Mouse (Mus musculus) spleen, adult 12 weeks (tissue): ENCODE data around the gene Dync1i1.

ENCODE experiments used
- DNase-seq: peaks from one replicate; pipeline ENCODE4 v3.0.0; 2022; ENCODE audit warnings: low spot score

Gene Dync1i1

DNA sequence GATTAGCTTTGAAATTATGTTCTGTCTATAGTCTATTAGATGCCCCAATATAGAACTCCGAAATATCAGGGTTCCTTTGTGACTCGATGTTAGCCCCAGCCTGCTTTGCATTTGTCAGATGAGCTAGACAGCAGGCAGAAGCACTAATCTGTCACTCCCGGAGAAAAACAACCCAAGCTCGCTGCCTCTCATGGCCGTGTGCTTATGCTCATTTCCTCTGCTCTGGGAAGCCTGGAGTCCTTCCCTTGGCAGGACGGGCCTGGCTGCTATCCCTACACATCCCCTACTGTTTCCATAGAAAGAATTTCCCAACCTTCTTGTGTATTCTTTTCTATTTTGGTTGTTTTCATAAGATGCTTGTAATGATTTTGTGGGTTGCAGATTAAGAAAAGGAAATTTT, 130.1 kb downstream of the Dync1i1 start:
- DNase-seq = no peak

DNA sequence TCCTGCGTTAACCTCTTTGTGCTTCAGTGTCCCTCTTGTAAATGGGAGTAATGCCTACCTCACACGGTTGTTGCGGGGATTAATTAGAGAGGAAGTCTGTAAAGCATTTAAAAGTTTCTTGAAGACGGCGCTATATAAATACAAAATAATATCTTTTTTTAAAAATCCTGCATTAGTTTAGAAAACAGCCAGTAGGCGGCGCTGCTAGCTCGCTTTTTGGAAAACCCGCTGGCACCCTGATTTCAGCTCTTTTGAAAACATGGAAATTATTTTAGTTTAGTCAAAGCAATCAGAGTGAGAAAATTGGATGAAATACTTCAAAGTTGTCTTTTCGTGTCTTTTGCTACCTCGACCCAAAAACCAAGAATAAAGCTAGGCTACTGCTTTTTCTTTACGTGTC, 132.9 kb downstream of the Dync1i1 start:
- DNase-seq = no peak

DNA sequence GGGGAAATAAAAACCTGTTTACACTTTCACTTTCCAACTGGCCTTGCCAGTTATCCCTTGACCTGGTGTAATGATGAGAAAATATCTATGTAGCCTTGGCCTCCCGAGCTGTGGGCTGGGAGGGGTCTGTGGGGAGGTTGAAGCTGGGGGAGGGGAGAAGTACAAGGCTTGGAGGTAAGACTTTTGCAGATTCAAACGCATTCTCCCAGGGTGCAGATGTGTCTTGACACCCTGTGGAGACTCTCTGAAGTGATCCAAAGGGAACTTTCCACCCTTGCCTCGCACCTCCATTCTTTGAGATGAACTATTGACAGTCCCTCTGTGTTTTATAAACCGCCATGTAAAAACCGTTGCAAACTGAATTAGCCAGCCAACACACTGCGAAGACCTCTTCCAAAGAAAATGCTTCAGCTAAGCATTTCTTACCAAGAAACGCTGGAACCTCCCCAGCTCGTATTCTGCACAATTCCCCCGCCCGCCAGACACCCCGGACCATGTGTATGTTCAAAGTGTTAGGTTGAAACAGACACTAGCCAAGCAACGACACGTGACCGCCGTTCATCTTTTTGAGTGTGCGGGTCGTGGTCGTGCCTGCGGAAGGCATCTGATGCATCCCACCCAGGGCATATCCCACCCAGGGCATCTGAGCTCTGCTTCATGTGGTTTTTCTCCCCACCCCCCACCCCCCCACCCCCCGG, 133.6 kb downstream of the Dync1i1 start:
- DNase-seq = no peak

DNA sequence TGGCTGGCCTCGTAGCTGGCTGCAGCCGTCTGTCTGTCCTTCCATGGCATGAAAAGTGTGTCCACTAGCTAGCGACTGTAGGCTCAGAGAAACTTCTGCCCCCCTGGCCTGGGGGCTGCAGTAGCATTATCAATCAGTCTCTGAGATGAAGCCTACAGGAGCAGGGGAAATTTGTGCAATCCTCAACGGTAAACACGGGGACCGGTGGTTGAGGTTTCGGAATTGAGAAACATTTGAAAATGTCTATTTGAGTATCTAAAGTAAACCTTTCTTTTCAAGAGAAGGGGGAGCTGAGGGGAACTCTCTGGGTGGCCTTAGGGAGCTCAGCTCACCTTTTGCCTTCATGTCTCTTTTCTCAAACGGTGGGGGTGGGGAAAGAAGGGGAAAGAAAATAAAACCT, 134.2 kb downstream of the Dync1i1 start:
- DNase-seq = no peak

DNA sequence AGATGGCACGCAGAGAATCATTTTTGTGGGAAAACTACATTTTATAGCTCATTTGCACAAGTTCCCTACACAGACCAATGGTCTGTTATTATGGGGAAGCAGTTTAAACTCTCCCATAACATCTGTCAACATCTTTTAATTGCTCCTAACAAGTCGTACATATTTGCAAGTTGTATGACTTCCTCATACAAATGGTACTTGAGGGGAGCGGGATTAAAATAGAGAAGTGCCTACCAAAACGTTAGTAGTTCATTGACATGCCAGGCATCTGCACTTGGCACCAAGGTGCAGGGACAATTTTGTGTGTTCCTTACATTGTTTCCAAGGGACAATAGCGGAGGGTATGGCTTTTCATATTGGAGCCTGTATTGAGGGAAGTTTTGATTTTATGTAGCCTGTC, 140.7 kb downstream of the Dync1i1 start:
- no peak for DNase-seq

DNA sequence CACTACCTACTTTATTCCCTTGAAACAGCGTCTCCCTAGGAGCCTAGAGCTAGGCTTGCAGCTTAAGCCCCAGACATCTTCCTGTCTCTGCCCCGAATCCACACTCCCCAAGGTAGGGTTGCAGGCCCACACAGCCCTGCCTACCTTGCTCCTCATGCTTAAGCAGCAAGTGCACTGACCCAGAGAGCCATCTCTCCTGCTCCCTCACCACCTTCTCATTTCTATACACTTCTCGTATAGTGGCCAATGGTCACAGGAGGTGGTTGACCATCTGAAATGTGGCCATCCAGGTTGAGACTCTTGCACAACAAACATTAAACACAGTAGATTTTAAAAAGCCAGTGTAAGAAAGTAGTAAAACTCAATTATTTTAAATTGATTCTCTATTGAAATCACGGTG, 141.8 kb downstream of the Dync1i1 start:
- no peak for DNase-seq

DNA sequence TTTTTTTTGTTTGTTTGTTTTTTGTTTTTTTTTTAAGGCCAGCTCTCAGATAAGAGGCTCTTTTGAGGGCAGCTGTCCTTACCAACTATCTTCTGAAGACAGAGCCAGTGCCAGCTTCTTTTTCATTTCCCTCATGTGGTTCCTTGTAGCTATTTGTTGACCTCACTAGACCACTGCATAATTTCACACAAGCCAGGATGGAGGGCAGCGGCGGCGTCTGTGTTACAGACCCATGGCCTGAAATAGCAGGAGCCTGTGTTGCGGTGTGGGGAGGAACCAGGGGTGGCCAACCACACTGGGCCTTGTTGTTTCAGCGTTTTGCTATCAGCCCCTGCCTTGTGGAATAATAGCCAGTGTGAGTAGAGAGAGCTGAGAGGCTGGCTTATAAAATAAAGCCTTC, 145.6 kb downstream of the Dync1i1 start:
- no peak for DNase-seq

DNA sequence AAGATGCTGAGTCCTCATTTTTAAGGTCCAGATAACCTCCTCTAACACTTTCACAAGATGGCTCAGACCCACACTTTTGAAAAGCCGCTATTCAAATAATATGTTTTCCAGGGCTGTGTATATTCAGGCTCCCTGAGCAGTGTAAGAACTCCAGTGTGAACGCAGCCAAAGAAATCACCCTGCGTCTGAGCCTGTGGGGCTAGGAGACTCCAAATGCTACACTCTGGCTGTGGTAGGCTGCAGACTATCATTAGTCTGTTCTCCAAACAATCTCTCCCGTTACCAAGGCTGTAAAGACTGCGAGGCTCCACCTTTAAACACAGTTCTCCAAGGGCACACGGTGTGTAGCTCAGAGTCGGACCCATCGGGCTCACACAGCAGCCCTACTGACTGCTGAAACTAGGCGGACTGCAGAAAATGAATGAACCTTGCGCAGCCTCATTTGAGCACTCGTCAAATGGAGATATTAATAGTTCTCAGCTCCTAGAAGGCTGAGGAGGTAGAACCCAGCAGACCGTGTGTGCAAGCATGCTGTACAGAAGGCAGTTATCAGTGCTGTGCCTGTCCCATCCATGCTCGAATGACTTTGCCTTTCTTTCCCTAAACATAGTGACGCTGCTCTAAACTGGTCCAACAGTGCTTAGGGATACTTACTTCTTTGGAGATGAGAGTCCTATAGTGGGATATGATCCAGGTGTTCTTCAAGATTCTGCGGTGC, 146.3 kb downstream of the Dync1i1 start:
- DNase-seq = no peak

DNA sequence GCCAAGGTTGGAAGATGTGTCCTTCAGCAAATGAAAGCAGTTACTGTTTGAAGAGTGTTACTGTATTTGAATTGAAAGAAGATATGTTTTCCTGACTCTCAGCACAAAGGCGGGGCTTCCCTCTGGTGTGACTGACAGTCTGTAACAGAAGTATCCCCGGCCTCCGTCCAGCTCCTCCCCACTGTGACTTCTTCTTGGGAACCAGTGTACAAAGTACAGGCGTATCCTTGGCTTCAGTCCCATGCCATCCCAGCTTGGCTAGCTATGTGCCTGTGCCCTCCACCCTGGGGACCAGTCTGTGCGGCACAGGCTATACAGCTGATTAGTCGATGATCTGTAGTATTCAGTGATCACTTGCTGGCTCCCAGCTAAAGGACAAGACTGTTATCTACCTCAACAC, 163.9 kb downstream of the Dync1i1 start:
- no peak for DNase-seq

DNA sequence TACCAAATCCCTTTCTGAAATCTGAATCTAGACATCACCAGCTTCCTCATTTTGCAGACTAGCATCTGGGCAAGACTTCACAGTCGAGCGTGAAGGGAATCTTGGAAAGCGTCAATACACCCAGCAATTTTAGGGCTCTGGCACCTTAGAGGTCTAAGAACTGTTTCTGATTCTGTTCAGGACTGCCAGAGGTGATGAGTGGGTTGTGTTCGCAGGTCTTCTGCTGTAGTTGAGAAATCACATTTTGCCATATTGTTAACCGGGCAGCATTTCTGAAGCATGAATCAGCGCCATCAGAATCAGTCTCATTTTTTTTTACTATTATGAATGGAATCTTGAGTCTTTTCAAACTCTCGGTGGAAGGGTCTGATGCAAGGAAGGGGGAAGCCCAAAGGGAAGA, 185.9 kb downstream of the Dync1i1 start:
- DNase-seq = no peak

DNA sequence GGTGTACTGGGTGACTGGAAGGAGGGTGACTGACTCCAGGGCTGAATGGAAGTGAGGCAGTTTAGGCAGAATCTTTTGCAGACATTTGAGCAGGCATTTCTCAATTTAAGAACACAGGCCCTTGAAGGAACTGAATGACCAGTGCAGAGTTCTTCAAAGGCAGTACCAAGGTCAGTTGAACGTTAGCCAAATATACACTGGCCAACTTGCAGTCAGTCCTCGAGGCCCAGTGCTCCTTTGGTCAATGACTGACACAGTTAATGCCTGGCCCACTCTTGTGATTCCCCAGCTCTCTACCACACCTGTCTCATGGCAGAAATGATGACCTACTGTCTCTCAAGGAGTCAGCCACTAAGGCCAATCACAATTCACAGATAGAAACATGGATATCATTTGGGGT, 189.6 kb downstream of the Dync1i1 start:
- DNase-seq = no peak

DNA sequence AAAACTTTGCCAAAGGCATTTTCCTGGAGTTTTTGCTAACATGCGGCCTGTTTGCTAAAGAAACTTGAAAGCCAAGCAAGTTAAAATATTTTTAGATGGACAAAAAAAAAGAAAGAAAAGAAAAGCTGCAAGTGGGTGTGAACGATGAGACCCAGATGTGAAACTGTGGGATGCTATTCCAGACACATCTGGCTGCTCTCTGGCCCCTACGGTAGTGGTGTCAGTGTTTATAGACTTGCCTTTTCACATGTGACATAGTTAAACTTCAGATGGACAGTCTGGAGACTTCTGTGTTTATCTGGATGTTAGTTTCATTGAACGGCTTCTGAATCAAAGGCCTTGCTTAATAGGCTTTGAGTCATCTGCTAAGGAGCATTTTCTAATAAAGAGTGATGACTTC, 195.2 kb downstream of the Dync1i1 start:
- DNase-seq = no peak

DNA sequence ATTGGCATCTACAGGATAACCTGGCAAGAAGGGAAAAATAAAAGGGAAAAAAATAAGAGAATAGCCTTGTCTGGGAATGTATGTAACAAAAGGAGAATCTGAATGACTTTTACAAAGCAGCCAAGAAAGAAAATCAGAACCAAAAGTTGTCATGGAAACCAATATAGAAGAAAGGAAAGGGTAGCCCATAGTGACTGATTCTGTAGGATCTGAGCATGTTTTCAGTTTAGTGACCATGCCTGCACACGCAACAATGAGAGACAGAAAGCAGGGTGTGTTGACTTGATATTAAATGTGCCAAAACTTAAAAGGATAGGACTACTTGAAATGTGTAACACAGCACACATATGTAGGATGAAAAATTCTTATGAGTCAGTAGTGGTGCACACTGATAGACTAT, 197.2 kb downstream of the Dync1i1 start:
- no peak for DNase-seq

DNA sequence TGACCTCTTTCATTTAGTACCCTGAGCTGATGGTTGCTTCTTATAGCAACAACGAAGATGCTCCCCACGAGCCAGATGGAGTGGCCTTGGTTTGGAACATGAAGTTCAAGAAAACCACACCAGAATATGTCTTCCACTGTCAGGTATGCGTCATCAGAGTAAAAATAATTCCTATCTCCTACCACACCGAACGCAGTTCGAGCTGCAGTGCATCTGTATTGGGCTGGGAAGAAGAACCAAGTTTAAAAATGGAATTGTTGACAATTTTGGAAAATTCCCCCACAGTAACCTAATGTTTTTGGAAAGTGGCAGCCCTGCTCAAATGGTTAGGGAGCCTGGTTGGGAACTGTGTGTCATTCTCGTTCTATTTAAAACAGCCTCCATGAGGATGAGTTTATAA, 197.7 kb downstream of the Dync1i1 start:
- DNase-seq = no peak

DNA sequence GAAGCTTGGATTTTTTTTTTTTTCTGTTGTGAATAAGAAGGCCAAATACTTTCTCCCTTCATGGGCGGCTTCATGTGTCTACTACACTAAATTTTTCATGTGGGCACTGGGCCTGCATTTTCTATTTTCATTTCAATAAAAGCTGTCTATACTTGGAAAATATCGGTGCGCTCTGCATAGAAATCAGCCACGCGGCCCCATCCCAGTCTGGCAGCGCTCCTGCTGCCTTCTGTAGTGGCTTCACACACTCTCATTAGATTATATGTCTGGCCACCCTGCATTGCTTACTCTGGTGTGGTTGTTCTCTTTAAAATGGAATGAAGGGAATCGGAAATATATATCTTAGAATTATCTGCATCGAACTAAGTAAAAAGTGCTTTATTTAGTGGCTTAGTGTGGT, 204.7 kb downstream of the Dync1i1 start:
- DNase-seq = no peak

DNA sequence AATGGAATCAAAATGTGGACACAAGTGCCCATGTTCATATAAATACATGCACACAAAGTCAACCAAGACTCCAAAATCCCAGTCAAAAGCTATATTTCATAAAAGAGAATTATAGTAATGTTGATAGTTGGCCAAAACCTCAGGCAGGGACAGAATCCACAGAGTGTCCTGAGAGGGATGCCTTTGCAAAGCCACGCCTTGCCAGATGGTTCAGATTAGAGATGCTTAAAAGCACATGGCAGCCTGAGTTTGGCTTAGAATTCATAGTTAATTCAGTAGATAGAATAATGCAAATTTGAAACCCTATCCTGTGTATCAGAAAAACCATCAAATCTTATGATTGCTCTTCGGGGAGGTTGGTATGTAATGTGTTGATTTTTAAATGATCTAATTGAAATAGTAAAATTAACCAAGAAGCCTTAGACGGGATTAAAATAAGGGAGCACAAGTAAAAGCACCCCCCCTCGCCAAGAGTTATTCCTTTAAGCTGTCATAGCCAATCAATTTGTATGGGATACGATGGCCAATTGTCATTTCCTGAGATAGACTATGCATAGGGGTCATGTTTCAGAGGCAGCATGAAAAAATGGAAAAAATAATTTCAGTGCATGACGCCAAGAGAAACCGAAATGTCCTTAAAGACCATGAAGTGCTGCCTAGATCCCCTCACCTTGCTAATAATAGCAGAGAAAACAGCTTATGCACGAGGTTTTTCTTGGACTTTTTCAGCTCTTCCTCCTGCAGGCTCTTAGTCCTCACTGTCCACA, 210.3 kb downstream of the Dync1i1 start:
- no peak for DNase-seq

DNA sequence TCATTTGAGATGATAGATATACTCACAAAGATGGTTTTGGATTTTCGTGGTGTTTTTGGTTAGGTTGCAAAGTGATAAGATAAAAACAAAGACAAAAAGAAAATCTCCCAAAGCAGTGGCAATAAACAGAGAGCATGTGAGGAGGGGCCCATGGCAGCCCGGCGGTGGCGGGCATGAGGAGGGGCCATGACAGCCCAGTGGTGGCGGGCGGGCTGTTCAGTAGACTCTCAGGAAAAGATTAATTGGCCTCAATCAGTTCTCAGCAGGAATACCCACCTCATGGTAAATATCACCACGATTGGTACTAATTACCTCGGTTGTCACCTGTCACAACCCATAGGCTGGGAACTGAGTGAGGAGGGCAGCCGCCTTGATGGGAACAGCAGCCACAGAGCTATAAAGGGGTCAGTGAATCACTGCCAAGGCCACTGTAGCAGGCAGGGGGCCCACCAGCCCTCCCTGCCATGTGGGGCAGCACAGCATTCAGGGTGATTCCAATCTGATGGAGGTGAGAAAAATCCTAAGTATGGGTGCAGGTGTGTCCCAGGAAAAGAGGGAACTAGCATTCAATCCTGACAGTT, 224.5 kb downstream of the Dync1i1 start:
- no peak for DNase-seq

DNA sequence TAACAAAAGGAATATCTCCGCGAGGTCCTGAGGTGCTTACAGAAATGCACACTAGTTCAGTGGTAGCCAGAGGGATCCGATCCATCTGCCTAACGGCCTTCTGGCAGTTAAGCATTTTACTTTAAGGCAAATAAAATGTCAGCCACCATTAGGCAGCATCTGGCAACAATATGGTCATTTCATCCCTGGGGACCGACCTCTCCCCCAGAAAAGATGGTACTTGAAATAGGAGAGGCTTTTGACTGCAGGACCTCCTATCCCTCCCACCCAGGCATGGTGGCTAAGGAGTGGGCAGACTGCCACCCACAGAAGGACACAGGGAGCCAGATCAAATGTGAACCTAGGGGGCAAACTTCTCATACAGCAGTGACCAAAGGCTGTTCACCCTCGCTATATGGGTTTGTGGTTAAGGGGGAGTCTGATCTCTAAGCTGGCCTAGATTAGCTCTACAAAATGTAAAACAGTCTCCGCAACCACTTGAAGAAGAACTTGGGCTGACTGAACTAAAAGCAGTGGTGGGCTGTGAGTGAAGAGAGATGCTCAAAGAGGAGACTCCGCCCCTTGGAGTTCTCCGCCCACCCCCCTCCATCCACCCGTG, 231.0 kb downstream of the Dync1i1 start:
- DNase-seq = no peak

DNA sequence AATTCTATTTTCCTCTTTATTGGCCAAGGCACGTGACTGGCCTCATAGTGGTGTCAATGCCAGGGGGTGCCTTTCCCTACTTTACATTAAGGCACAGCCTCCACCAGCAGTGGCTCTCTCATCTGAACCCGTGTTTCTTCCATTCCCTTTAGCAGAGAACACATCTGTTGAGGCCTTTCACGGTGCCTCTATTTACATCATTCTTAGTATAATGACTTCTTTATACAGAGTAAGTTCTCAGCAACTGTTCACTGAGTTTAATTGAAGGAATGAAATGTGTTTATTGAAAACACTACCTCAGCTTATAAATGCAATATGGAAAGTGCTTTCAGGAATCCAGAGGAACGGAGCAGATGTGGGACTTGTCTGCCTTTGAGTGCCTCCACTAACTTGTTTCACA, 235.3 kb downstream of the Dync1i1 start:
- no peak for DNase-seq

DNA sequence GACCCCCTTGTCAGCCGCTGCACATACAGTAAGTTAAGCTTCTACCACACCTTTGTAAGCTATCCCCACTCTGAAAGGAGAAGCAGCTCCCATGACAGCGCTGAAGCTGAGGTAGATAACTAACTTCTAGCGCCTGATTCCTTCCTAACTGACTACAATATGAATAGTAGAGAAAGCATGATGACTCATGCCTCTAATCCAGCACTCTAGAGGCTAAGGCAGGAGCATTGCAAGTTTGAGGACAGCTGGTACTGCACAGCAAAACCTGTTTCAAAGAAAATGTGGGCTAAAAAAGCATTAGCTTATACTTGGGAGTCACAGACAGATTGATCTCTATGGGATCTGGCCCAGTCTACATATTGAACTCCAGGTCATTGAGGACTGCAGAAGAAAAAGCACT, 236.5 kb downstream of the Dync1i1 start:
- DNase-seq = no peak

DNA sequence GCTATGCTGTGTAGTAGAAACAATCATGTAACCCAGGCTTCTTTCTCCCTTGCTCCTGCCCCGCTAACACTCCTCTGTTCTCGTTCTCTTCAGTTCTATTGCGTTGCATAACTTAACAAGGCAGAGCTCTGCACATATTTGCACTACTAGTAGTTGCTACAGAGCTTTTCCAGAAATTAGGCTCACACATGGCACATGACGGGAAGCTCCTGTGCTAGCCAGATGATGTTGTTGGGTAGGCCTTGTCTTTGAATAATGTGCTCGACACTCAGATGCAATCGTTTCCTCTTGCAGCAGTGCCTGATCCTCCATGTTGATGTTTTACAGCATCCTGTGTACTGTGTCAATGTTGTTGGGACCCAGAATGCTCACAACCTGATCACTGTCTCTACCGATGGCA, 240.9 kb downstream of the Dync1i1 start:
- no peak for DNase-seq

DNA sequence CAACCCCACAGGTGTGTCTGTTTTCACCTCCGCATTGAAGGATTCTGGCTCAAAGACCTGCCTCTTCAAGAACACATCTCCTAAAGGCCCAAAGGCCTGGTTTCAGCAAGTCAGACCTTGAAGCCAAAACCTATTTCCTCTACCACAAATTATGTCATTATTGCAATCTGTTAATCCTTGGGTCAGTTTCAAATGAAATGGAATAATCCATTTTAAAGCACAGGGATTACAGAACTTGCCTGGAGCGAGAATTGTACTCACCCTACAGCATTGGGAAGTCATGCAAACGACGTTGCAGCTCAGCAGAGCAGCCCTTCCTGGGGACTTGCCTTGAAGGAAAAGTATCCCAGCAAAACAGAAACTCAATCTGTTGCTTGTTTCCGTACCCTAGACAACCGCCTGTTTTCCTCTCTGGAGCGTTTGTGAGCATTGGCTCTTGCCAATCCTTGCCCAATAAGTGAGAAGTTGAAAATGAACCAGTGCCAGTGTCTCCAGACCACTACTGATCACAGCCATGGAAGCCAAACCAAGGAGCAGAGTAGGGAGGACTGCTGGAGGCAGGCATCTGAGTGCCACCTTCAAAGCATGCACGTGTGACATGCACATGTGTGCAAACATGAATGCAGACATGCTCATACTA, 241.5 kb downstream of the Dync1i1 start:
- DNase-seq = no peak
